Mouse (Mus musculus) c-Kit-positive CD71-positive TER-119-negative erythroid progenitor cells, embryonic 14.5 days (primary cell): ENCODE results near the gene Utrn.

Experiments used
- DNase-seq: peaks from one replicate; pipeline ENCODE4 v3.0.0-alpha.2; 2013; ENCODE audit warnings: low read depth

Utrn gene

GRCm38 (mm10) chr10:12541757-12542156 is 327.4 kb downstream of the Utrn start:
- no peak for DNase-seq

GRCm38 (mm10) chr10:12535272-12535671 is 333.9 kb downstream of the Utrn start:
- no peak for DNase-seq

DNA sequence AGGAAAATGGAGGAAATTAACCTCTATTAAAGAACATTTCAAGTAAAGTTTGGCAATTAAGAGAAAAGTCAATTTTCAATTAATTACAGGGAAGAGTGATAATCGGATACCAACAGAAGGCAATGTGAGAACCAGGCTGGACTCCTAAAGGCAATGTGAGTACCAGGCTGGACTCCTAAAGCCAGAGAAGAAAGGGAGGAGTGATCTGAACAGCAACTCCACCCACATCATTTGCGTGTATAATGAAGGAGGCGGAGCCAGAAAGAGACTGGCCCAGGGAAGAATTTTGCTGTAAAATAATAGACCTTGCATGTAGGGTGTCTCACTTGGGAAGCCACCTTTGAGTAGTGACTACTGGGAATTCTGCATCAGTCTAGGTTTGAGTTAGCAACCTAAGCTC is 334.4 kb downstream of the Utrn start:
- DNase-seq, result peak; percentile 47

- DNase-seq, result no peak
Measured at GRCm38 (mm10) chr10:12534301-12534700, 334.9 kb downstream of the Utrn start.

DNA sequence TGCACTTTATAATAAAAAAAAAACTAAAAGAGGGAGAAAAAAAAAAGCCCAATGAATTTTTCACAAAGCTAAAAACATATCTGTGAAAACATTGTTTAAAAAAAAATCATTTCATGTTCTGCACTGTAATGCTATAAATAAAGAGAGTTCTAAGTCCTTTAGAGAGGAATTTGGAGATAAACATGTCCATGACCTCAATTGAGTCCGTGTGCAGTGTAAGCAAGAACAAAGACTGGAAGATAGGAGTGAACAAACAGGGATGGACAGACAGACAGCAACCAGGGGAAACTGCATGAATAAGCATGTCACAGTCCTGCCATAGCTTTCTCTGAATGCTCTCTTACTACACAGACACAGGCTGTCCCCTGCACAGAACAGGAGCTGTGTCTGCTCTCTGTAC is 347.1 kb downstream of the Utrn start:
- DNase-seq, result no peak

DNA sequence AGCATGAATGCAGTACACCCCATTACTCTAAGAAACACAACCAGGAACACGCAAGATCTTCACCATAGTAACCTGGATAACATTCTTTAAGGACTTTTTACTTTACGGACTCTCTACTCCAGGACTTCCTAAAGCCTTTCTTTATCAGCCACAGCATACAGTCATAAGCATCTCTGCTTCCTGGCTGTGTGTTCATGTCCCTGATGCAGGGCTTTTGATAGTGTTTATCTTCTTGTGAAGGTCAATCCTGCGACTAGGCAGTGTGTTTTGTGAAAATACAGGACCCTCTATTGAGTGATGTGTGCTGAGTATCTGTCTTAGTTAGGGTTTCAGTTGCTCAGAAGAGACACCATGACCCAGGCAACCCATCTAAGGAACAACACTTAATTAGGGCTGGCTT is 351.0 kb downstream of the Utrn start:
- DNase-seq, result peak; percentile 36

DNA sequence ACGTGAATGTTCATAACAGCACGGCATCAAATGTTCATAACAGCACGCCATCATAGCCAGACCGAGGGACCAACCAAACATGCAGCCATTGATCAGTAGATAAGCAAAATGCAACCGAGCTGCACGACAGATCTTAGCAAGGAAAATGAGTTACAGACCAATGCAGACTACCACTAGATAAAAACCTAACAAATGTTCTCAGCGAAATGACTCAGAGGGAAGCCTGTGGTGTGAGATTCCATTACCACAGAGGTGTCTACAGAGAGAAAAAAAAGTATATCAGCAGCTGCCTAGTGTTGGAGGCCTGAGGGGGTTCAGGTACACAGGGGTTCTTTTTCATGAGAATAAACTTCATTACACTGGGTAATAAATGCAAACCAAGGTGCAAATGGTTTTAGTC is 363.6 kb downstream of the Utrn start:
- no peak for DNase-seq

- DNase-seq, result no peak
Measured at GRCm38 (mm10) chr10:12500489-12500888, 368.7 kb downstream of the Utrn start.

GRCm38 (mm10) chr10:12497555-12497954 is 371.6 kb downstream of the Utrn start:
- DNase-seq, result no peak

GRCm38 (mm10) chr10:12489551-12490177 is 379.5 kb downstream of the Utrn start:
- DNase-seq, result no peak

DNA sequence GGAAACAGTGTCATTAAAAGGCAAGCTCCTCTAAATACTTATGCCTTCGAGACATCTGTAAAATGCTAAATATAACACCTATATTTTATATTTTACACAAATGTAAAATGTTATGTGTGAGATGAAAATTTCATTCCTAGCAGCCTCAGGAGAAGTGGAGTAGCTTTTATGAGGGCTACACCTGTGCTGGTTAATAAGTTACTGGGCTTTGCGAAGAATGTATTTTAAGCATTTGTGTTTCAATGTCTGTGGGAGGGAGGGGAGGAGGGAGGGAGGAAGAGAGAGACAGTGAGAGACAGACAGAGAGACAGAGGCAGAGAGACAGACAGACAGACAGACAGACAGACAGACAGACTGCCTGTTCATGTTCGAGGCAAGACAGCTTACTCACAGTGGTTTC is 380.6 kb downstream of the Utrn start:
- no peak for DNase-seq

- DNase-seq, result no peak
Measured at GRCm38 (mm10) chr10:12488117-12488516, 381.0 kb downstream of the Utrn start.

GRCm38 (mm10) chr10:12483494-12483893 is 385.7 kb downstream of the Utrn start:
- no peak for DNase-seq

- no peak for DNase-seq
Measured at GRCm38 (mm10) chr10:12482975-12483374, 386.2 kb downstream of the Utrn start.

DNA sequence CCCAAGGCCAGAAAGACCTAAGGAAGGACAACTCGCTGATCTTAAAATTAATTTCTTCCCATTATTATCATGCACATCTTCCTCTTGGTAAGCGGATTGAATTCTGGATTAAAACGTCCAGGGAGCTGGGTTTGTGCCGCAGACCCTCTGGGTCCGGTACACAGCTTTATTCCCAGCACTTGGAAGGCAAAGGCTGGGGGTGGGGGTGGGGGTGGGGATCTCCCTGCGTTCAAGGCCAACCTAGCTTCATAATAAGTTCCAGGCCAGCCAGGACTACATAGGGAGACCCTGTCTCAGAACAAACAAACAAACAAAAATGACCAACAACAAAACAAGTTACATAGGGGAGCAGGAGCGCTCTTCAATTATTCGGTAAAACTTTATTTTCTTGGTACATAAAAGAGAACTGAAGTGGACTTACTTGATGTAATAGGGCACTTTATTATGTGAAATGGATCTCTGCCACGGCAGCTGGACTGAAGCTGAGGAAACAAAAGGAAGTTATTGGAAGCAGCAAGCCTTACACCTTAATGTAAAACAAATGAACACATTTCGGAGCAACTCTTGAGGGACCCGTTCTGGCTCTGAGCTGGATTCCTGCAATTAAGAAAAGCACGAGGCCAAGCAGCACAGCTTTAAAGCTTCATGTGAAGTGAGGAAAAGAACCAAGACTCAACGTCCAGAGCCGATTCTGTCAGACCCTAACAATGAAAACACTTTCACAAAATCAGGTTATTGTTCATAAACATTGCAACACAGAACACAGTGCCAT is 394.1 kb downstream of the Utrn start:
- DNase-seq, result no peak

DNA sequence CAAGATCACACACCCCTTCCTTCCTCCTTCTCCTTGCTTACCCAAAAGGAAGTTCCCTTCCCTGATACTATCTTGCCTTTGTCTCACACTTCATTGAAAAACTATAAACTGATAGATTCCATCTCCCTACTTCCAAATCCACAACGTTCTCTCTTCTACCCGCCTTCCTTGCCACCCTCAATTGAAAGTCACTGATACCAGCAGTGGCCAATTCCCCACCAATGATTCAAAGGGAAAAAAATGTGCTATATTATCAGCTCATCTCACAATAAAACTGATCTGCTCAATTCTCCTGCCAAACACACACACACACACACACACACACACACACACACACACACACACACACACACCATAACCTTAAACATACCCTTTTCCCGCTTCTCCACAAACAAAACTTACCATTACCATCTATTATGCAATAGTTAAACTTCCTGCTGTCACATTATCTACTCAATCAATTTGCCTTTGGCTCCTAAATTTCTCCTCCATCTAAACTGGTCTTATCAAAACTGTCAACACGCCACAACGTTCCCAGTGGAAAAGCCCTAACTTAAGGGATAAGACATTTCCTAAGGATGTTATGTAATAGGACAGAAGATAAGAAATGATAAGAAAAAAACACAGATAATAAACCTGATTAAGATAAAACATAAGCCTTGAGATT is 399.6 kb downstream of the Utrn start:
- no peak for DNase-seq

DNA sequence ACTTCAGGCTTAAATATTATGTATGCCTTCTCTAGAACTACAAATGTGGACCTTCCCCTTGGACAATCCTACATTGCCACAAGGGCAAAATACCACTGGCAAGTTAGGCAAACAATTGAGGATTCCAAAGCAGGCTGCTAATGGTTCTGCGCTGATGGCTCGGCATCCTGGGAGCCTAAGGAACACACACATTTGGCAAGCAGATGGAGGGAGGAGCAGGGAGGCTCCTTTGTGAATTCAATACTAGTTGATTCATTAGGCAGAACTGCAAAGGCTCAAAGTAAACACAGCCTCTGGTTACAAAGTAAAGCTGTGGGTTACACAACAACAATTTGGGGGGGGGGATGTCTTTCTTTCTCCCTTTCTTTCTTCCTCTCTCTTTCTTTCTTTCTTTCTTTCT is 401.6 kb downstream of the Utrn start:
- no peak for DNase-seq

GRCm38 (mm10) chr10:12460945-12461344 is 408.2 kb downstream of the Utrn start:
- no peak for DNase-seq

- no peak for DNase-seq
Measured at GRCm38 (mm10) chr10:12456867-12457266, 412.3 kb downstream of the Utrn start.

DNA sequence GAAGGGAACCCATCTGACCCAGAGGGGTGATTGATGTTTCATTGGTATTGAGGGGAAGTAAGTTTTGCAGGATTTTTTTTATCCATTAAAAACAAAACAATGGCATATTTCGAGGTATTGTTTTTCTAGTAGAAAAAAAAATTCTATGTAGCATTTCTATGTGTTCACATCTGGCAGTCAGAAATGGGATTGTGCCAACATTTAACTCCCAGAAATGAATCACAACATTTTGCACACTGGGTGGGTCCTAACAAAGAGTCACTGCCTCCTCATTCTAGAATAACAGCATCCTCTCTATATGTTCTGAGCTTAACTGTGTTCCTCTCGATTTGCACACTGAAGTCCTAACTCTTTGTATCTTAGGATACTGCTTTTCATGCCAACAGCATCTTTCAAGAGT is 416.5 kb downstream of the Utrn start:
- no peak for DNase-seq

DNA sequence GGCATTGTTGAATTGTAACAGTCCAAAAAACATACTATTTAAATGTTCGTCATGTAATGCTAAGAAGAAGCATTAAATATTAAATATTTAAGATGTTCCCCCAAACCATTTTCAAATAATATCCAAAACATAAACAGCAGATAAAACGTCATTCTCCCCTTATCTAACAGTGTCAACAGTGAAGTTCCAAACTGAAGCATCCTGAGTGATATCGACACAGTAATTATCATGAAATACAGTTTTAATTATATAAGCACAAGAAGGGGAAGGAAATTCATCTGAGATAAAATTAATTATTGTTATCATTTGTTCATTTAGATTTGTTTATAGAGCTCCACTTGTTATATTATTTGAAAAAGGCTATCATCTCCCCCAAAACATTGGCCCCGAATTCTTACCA is 425.0 kb downstream of the Utrn start:
- no peak for DNase-seq

DNA sequence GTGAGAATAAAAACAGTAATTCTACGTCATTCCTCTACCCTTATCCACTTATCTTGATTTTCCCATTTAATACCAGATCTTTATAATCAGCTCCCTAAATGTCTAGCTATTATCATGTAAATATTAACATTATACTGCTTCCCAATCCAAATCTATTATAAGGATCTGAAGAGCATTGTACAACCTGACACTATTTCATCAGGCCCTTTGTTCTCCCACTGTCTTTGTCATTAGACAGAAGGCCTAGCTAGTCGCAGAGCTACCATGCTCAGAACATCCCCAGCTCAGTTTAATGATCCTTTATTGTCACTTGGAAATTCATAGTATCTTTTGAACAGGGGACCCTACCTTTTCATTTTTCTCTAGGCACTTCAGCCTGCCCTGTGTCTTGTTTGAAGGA is 436.0 kb downstream of the Utrn start:
- no peak for DNase-seq

GRCm38 (mm10) chr10:12430399-12430798 is 438.8 kb downstream of the Utrn start:
- DNase-seq, result no peak
